Mouse (Mus musculus): ENCODE results near the gene Map7.
A peak's percentile ranks its signal among the peaks of the same experiment; 100 is the strongest.

Gene Map7

GRCm38 (mm10) chr10:20135350-20136058 lies 12.8 kb upstream of the Map7 start:
- TF ChIP-seq GATA4 (IDR thresholded peaks at IDR 0.05; ENCODE audit: insufficient replicate concordance, low read length) = peak; percentile 39; the same call in 1 of the 2 replicates

- TF ChIP-seq GATA4 (IDR thresholded peaks at IDR 0.05; ENCODE audit: insufficient replicate concordance, low read length) = no peak
Observed at GRCm38 (mm10) chr10:20136505-20136904, 11.8 kb upstream of the Map7 start.

- no peak for TF ChIP-seq GATA4 (IDR thresholded peaks at IDR 0.05; ENCODE audit: insufficient replicate concordance, low read length)
Observed at GRCm38 (mm10) chr10:20141376-20141775, 6.9 kb upstream of the Map7 start.

- no peak for TF ChIP-seq GATA4 (IDR thresholded peaks at IDR 0.05; ENCODE audit: insufficient replicate concordance, low read length)
Observed at GRCm38 (mm10) chr10:20148773-20149120, 476 bp downstream of the Map7 start.

- TF ChIP-seq GATA4 (IDR thresholded peaks at IDR 0.05; ENCODE audit: insufficient replicate concordance, low read length) = no peak
Observed at GRCm38 (mm10) chr10:20149121-20149834, 1.0 kb downstream of the Map7 start.

GRCm38 (mm10) chr10:20149835-20150355 lies 1.6 kb downstream of the Map7 start:
- TF ChIP-seq GATA4 (IDR thresholded peaks at IDR 0.05; ENCODE audit: insufficient replicate concordance, low read length) = no peak

- no peak for TF ChIP-seq GATA4 (IDR thresholded peaks at IDR 0.05; ENCODE audit: insufficient replicate concordance, low read length)
Observed at GRCm38 (mm10) chr10:20152131-20152530, 3.9 kb downstream of the Map7 start.

- no peak for TF ChIP-seq GATA4 (IDR thresholded peaks at IDR 0.05; ENCODE audit: insufficient replicate concordance, low read length)
Observed at GRCm38 (mm10) chr10:20153507-20153906, 5.2 kb downstream of the Map7 start.

- no peak for TF ChIP-seq GATA4 (IDR thresholded peaks at IDR 0.05; ENCODE audit: insufficient replicate concordance, low read length)
Observed at GRCm38 (mm10) chr10:20155401-20155800, 7.1 kb downstream of the Map7 start.

- no peak for TF ChIP-seq GATA4 (IDR thresholded peaks at IDR 0.05; ENCODE audit: insufficient replicate concordance, low read length)
Observed at GRCm38 (mm10) chr10:20157021-20157726, 8.9 kb downstream of the Map7 start.

- no peak for TF ChIP-seq GATA4 (IDR thresholded peaks at IDR 0.05; ENCODE audit: insufficient replicate concordance, low read length)
Observed at GRCm38 (mm10) chr10:20158756-20159155, 10.5 kb downstream of the Map7 start.

- no peak for TF ChIP-seq GATA4 (IDR thresholded peaks at IDR 0.05; ENCODE audit: insufficient replicate concordance, low read length)
Observed at GRCm38 (mm10) chr10:20159308-20159707, 11.0 kb downstream of the Map7 start.

GRCm38 (mm10) chr10:20160914-20161313 lies 12.6 kb downstream of the Map7 start:
- no peak for TF ChIP-seq GATA4 (IDR thresholded peaks at IDR 0.05; ENCODE audit: insufficient replicate concordance, low read length)

GRCm38 (mm10) chr10:20164810-20165209 lies 16.5 kb downstream of the Map7 start:
- TF ChIP-seq GATA4 (IDR thresholded peaks at IDR 0.05; ENCODE audit: insufficient replicate concordance, low read length) = no peak

- no peak for TF ChIP-seq GATA4 (IDR thresholded peaks at IDR 0.05; ENCODE audit: insufficient replicate concordance, low read length)
Observed at GRCm38 (mm10) chr10:20166797-20167196, 18.5 kb downstream of the Map7 start.

GRCm38 (mm10) chr10:20167467-20167866 lies 19.2 kb downstream of the Map7 start:
- no peak for TF ChIP-seq GATA4 (IDR thresholded peaks at IDR 0.05; ENCODE audit: insufficient replicate concordance, low read length)
